Mouse (Mus musculus) brown adipose tissue, adult 24 weeks (tissue): Measurements from ENCODE around the gene Gm4952. TPM values are rescaled to one million over a fixed set of nuclear protein-coding genes. Genes with fewer than 3 reads are reported as not detected.

Source experiments
- H3K27ac ChIP-seq: fragments of 200-500 bp; replicated peaks from 2 replicates; pipeline ENCODE4 v1.5.1; 2012; ENCODE audit warnings: low read depth, mild to moderate bottlenecking, low read length
- H3K4me1 ChIP-seq: fragments of 200-500 bp; 2 replicates; pipeline ENCODE4 v1.6.1; 2012; ENCODE audit warnings: low read length, mixed read lengths; ENCODE audit not compliant: control insufficient read depth, insufficient read depth, insufficient read length
- H3K4me3 ChIP-seq: fragments of 200-500 bp; 2 replicates; pipeline ENCODE4 v1.5.1; 2012; ENCODE audit warnings: low read depth, mild to moderate bottlenecking, low read length, moderate library complexity; ENCODE audit not compliant: insufficient read depth
- polyA plus RNA-seq: library from polyadenylated mRNA; stranded (reverse); fragments of >200 nt; gene quantifications from 2 replicates; pipeline ENCODE4 v1.2.4, GENCODE M21; 2012; ENCODE audit not compliant: missing spikeins, insufficient read depth, insufficient read length

Gene Gm4952
- polyA plus RNA-seq, 1 experiment = not detected

DNA sequence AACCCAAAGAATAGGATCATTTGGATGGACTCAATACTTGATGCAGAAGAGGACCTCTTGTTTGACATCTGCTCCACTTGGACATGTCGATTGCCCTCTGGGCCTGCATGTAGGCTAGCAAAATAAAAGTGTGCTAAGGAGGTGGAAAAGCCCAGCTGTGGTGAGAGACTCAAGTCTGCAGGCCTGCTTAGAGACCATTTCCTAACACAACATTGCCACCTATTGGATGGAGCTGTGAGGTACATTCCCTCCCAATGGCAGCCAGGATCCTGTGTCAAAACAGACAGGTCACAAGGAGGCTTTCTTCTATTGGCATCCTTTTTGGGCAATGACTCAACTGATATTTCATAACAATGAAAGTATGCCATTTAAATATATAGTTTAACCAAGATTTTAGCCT is 7.9 kb upstream of the Gm4952 start:
- no peaks in the 10 kb centered on the region for H3K4me1 ChIP-seq

DNA sequence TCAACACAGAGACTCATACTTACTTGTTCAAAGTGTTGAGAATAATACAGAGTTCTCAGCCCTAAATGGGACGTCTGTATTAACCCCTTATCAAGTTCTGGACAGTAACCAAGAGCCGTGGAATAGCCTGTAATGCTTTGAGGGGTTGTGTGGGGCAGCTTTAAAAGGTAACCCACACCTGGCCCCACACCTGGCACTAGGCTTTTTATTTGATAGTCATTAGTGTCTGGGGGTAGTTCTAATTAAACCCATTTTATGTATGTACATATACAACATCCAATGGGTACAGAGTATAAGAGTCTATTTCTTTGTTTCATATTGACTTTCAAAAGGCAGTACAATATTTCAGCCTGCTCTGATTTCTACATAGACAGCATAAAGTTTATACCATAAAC is 4.6 kb upstream of the Gm4952 start:
- H3K4me1 ChIP-seq = no peaks in the 10 kb centered on the region
- H3K27ac ChIP-seq = no peak overlapping the region
- no peak overlapping the region for H3K4me3 ChIP-seq

More for the DNA sequence above, 7.9 kb upstream of the Gm4952 start:
- no peak overlapping the region for H3K27ac ChIP-seq
- H3K4me3 ChIP-seq = no peak overlapping the region

DNA sequence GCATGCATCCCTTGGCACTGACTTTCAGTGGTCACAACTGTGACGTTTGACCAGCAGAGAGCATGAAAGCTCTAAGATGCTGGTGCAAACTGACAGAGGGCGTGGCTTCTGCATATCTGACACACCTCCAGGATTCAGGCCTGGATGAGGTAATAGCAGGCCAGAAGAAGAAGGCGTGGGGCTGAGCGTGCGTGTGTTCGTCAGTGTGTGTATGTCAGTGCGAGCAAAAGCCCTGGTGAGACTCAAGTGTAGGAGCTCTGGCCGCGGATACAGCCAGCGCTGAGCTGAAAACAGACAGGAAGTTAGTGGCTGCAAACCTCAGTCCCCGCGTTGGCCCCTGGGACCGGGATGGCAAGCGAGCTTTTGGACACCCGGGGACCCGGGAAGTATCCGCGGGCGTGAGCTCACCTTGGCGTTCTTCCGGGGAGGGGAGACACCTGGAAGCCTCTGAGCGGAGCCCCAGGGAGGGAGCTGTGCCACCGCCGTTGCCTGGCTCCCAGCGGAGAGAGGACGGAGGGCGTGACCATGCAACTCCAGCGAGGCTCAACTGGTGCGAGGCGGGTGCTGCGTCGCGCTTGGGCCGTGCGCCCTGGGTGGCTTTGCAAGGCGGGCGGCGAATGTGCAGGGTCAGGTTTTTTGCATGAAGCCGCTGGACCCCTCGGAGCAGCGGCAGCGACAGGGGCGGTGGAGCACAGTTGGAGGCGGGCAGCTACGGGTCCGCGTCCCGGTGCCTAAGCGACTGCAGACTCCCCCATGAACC is 4.1 kb upstream of the Gm4952 start:
- H3K27ac ChIP-seq = peak overlapping the region; percentile 80
- no peaks in the 10 kb centered on the region for H3K4me1 ChIP-seq
- peak overlapping the region; percentile 69 for H3K4me3 ChIP-seq

DNA sequence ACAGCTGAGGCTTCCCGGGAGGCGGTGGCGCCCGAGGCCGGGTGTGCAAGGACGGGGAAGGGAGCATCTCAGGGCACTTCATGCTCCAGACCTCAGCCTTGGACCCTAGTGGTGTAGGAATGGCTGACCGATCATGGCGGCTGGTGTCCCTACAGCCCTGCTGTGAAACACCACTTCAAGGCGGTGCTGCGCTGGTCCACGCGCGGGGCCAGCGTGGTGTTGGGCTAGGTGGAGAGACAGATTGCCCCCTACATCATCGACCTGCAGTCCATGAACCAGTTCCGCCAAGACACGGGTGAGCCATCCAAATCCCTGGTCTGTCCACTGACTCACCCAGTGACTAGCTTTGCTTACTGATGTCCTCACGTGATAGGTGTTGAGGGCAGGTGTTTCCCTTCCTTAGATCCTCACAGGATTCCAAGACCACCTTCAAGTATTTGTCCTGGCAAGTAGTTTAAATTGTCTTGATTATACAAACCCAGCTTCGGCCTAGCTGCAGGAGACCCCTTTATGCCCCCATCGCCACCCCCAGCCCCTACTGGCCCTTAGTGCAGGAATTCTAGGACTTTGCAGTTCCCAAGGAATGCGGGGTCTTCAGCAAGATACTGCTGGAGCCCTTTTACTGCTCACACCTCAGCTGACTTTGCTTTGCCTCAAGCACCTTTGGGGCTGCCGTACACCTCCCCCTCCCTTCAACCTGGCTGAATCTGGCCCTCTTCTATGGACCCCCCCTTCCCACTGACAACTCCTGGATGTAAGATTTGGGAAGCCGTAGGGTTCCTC is 3.3 kb upstream of the Gm4952 start:
- Histone ChIP-seq H3K4me1 (no peaks in the 10 kb centered on the region), H3K4me3 (peak overlapping the region; percentile 69), H3K27ac (peak overlapping the region; percentile 80)

DNA sequence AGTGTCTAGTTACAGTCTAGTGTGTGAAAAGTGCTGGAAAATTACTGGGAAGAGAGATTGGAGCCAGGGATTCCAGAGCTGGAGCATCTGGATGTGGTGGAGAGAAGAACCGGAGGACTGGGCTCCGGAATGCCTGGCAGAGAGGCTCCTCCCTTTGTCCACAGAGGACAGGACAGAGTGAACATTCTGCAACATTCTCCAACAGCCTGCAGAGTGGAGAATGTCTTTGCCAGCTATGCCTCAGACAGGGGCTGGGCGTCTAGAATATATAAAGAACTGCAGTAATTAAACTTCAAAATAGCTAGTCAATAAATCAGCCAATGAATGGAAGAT is 2.7 kb upstream of the Gm4952 start:
- peak overlapping the region; percentile 69 for H3K4me3 ChIP-seq
- no peaks in the 10 kb centered on the region for H3K4me1 ChIP-seq
- peak overlapping the region; percentile 80; the same call in 1 of the 2 replicates for H3K27ac ChIP-seq

DNA sequence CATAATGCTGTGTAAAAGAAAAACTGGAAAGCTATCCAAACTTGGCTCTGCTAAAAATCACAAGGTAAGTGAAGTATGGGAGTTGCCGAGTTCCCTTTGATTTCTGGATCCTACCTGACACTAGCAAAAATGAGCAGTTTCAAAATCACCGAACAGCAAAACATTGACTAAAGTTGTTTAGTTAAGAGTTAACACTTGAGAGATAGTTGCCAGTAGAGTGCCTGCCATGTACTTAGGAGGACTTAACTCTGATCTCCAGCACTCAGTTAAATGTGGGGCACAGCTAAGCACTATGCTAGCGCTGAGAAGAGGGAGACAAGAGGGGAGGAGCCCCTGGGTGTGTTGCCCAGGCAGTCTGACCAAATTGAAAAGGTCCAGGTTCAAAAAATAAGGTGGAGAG is 1.1 kb upstream of the Gm4952 start:
- Histone ChIP-seq H3K27ac (no peak overlapping the region), H3K4me3 (no peak overlapping the region), H3K4me1 (no peaks in the 10 kb centered on the region)

DNA sequence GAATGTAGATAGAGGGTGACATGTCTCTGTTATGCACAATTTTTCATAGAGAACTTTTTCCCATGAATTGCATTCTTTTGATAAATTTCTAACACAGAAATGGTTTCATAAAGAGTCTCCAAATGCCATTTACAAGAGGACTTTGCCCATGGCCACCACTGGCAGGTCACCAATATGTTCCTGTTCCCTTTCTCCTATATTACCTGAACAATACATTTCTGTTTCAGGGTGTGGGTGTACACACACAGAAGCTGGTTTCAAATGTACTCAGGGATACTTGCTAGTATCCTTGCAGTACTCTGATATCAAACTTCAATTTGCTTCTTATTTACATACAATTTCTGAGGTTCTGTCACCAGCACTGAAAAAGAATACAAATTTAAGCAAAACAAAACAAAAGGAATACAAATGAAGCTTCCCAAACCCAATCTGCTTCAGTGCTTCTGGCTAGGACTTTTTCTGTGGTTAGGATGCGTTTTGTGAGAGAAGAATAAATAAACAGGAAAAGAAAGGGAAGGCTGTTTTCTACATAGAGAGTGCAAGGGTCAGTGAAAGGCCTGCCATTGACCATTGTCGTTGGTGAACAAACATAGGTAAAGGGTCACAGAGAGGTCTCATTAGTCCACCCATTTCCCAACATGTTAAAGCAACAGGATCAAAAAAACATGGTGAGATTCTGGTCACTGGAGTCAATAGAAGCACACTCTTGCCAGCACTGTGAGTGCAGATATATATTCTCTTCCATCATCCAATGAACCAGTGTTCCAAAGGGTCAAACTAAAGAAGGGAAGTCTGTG is 1.1 kb downstream of the Gm4952 start:
- Histone ChIP-seq H3K4me3 (no peak overlapping the region), H3K27ac (peak overlapping the region; percentile 30; the same call in 1 of the 2 replicates), H3K4me1 (no peaks in the 10 kb centered on the region)

DNA sequence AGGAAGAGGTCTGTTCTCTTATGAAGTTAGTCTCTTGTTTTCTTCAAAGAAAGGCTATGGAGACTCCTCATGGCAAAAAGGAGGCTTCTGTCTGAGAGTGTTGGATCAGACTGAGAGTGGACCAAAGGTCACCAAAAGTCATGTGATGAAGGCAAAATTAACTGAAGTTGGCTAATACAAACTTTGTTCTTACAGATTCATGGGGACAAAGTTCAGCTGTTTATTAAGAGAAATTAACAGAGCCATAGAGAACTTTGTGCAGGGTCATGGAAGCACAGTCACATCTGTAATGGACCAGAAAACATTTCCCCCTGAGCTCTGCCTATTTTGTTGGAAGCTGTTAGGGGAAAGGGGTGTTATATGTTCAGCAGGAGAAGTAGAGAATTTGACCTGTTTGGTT is 8.6 kb downstream of the Gm4952 start:
- Histone ChIP-seq H3K4me1 (peaks cover 2% of the 10 kb centered on the region; the same call in 1 of the 2 replicates), H3K4me3 (no peak overlapping the region), H3K27ac (peak overlapping the region; percentile 95)

DNA sequence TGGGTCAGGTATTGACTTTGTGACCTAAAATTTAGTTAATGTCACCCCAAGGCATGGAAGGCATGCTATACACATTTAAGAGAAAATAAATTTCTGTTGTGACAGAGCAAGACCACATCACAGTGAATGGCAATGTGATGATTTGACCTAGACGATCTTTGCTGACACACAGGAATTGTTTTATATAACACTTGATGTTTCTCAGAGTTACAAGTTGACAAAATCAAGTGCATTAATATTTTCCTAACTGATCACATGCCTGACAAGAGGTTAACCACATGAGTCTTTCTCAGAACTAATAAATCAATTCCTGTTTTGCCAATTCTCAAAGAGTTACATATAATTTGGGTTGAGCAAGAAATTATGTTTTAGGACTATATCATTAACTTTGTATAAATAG is 13.9 kb downstream of the Gm4952 start:
- Histone ChIP-seq H3K4me3 (no peak overlapping the region), H3K27ac (no peak overlapping the region), H3K4me1 (peaks cover under 1% of the 10 kb centered on the region; the same call in 1 of the 2 replicates)

DNA sequence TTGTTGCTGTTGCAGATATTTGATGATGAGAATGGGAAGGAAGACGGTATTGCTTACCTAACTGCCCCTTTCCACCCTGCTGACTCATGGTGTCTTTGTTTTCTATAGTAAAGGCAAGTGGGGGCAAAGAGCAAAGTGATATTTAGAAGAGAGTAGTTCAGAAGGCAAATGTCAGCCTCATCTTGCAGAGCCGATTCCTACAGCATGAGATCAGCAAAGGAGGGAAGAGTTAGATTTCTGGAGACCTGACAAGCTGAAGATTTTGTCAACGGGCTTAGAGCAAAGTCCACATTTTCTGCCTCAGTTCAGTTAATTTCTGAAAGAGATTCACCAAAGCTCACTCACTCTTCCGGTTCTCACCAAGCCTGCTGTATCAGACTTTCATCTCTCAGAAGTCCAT is 33.4 kb downstream of the Gm4952 start, which contains the start of gene Glyat:
Gene Glyat (plus strand): TSS at position 133 of the 400 bp plus-strand sequence.
- H3K27ac ChIP-seq = no peak within 1 kb of the TSS
- no peak within 1 kb of the TSS for H3K4me3 ChIP-seq
- no peaks in the 10 kb centered on the region for H3K4me1 ChIP-seq

DNA sequence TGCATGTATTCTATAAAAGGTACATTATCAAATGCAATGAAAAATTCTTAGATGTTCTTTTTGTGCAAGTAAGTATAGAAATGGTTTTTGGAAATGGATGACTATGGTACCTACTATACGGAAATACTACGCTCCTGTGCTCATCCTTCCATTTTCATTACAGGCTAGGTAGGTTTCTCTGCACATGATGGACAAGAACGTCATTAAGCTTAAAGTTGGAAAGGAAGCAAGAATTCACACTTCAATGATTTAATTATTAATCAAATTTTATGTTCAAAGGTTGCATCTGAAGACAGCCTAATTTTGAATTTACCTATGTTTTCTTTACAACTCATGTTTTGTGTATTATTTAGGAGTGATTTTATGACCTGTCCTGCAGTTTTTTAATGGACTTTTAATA is 34.5 kb downstream of the Gm4952 start:
- Histone ChIP-seq H3K27ac (no peak overlapping the region), H3K4me1 (no peaks in the 10 kb centered on the region), H3K4me3 (no peak overlapping the region)

DNA sequence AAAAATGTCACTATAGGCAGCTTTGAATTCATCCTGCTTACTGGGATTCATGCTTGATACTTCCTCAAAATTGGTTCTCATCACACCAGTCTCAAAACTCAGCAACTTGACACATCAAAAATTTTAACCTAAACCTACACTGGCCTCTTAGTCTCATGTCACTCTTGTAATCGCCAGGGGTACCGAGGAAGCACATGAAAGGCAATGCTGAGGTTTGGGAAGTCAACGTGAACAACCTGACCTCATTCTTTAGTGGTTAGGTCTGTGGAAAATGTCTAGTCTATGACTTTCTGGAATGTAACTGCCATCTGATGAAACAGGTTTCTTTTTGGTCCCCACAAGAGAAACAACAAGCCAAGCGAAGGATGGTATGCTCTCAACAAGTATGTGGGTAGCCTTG is 35.2 kb downstream of the Gm4952 start:
- H3K4me3 ChIP-seq = no peak overlapping the region
- H3K4me1 ChIP-seq = no peaks in the 10 kb centered on the region
- H3K27ac ChIP-seq = no peak overlapping the region

DNA sequence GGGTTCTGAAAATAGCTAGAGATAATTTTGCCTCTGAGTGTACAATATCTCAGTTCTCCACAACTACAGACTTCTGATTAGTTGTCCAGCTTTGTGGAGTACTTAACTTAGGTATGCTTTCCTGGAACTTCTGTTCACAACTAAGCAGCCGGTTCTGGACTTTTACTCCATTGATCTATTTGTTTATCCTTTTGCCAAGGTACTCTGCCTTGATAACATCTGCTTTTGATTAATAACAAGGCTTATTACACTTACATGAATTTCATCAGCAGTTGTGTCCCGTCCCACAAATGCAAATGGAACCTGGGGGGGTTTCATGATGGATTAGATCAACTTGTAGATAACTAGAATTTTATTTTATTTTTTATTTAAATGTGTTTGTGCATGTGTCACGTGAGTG is 37.1 kb downstream of the Gm4952 start:
- H3K27ac ChIP-seq = no peak overlapping the region
- H3K4me1 ChIP-seq = no peaks in the 10 kb centered on the region
- H3K4me3 ChIP-seq = no peak overlapping the region

DNA sequence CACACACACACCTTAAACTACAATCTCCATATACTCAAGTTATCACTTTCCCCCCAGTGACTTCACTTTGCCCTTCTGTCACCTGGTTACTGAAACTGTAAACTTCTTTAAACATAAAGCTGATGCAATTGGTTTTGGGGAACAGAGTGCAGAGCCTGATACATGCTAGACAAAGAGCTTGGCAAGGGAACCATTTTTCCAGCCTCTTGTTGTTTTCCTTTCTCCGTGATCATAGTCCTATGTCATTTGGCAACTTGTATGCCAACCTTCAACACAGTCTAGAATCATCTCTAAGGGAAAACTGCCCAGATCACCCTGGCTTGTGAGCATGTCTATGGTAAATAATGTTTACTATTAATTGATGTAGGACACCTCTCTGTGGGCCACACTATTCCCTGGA is 38.3 kb downstream of the Gm4952 start:
- no peaks in the 10 kb centered on the region for H3K4me1 ChIP-seq
- H3K27ac ChIP-seq = no peak overlapping the region
- H3K4me3 ChIP-seq = no peak overlapping the region

DNA sequence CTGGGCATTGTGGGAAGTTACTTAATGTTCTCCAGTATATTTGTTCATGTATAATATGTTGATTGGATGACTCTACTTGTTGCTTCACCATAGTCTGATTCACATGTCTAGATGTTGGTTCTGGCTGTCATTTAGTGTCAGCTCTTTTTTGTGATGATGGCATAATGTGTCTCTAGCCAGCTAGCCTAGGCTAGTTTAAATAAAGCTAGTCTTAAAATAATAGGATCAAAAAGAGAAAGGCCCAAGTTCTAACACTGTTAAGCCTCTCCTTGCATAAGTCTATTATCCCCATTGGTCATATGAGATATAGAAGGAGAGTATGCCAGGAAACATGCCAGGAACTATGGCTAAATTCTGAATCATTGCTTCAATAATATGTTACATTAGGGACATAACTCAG is 49.7 kb downstream of the Gm4952 start:
- H3K4me1 ChIP-seq = no peaks in the 10 kb centered on the region
- H3K27ac ChIP-seq = no peak overlapping the region
- H3K4me3 ChIP-seq = no peak overlapping the region
